Mouse (Mus musculus) heart, embryonic 12.5 days (tissue): Measurements from ENCODE around the gene Fkbp1a. TPM values are rescaled to one million over a fixed set of nuclear protein-coding genes. Genes with fewer than 3 reads are reported as not detected.

Experiments
- ATAC-seq: fragments of 200-750 bp; cut with Nextera tagmentation; 2 replicates; pipeline ENCODE4 v1.8.0; 2017; ENCODE audit warnings: moderate TSS enrichment, moderate library complexity; ENCODE audit not compliant: insufficient number of reproducible peaks, low FRiP score
- H3K27ac ChIP-seq: fragments of 300-500 bp; sonication (generic); 2 replicates; pipeline ENCODE4 v1.5.1; 2016; ENCODE audit warnings: mild to moderate bottlenecking, moderate library complexity; ENCODE audit not compliant: poor library complexity, severe bottlenecking
- H3K27me3 ChIP-seq: fragments of 300-500 bp; sonication (generic); replicated peaks from 2 replicates; pipeline ENCODE4 v1.6.1; 2016; ENCODE audit warnings: mild to moderate bottlenecking, moderate library complexity
- H3K36me3 ChIP-seq: fragments of 300-500 bp; sonication (generic); 2 replicates; pipeline ENCODE4 v1.6.1; 2016; ENCODE audit warnings: mild to moderate bottlenecking, moderate library complexity
- H3K4me1 ChIP-seq: fragments of 300-500 bp; sonication (generic); replicated peaks from 2 replicates; pipeline ENCODE4 v1.6.1; 2016; ENCODE audit warnings: mild to moderate bottlenecking
- H3K4me2 ChIP-seq: fragments of 300-500 bp; sonication (generic); 2 replicates; pipeline ENCODE4 v1.6.1; 2016; ENCODE audit warnings: mild to moderate bottlenecking, moderate library complexity
- H3K4me3 ChIP-seq: fragments of 300-500 bp; sonication (generic); 2 replicates; pipeline ENCODE4 v1.5.1; 2016; ENCODE audit warnings: mild to moderate bottlenecking
- H3K9ac ChIP-seq: fragments of 300-500 bp; sonication (generic); 2 replicates; pipeline ENCODE4 v1.6.1; 2016; ENCODE audit warnings: mild to moderate bottlenecking, moderate library complexity
- H3K9me3 ChIP-seq: fragments of 300-500 bp; sonication (generic); replicated peaks from 2 replicates; pipeline ENCODE4 v1.6.1; 2016; ENCODE audit warnings: mild to moderate bottlenecking, moderate library complexity
- WGBS: fragments of 180-500 bp; shearing (Covaris S2); methylation state at CpG from one replicate; pipeline ENCODE4 v1.1.7; 2016; 5-methylcytosine and 5-hydroxymethylcytosine counted together
- polyA plus RNA-seq: library from polyadenylated mRNA; unstranded; fragments of >200 nt; fragmentation: Nextera tagmentation; extraction: Ambion mirVana; gene quantifications from 2 replicates; pipeline ENCODE4 v1.2.1, GENCODE M21; 2016

Gene Fkbp1a
- 751 and 791 TPM in 2 replicates for polyA plus RNA-seq

DNA sequence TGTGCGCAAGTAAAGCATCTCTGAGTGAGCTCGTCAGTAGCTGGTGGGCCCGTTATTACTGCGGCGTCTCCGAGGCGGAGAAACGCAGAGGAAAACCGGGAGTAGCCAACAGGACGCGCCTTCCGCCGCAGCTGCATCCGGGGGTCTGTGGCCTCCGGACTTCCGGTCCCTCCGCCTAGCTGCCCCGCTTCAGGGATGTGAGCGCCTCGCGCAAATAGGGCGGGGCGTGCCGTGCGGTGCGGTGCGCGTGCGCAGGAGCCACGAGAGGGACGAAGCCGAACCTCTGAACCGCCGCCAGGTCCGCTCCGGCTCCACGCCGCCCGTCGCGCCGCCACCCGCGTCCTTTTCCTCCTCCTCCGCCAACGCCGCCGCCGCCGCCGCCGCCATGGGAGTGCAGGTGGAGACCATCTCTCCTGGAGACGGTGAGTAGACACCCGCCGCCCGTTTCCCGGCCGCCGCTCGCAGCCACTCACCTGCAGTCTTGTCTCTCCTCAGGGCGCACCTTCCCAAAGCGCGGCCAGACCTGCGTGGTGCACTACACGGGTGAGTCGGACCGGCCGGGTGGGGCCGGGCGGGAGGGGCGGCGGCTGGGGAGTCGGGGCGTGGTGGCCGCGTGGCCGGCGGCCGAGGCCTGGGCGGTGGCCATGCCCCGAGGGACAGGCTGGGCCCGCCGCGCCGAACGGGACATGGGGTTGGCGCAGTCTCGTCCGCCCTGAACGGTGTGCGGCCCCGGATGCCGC is at the start of gene Fkbp1a:
Gene Fkbp1a (plus strand): TSS at position 161 of the 740 bp plus-strand sequence.
- H3K27ac ChIP-seq, result peak within 1 kb of the TSS; percentile 97
- peak within 1 kb of the TSS; percentile 81 for H3K4me2 ChIP-seq
- peak within 1 kb of the TSS; percentile 98 for H3K9ac ChIP-seq
- no peaks in the 10 kb centered on the region for H3K9me3 ChIP-seq
- H3K27me3 ChIP-seq, result no peaks in the 10 kb centered on the region
- peak within 1 kb of the TSS; percentile 98 for H3K4me3 ChIP-seq
- 0% methylated on average over 79 of the region's 93 CpGs for WGBS
- peaks cover 32% of the 10 kb centered on the region for H3K36me3 ChIP-seq
- peaks cover 41% of the 10 kb centered on the region for H3K4me1 ChIP-seq
- peak; percentile 95 for ATAC-seq

DNA sequence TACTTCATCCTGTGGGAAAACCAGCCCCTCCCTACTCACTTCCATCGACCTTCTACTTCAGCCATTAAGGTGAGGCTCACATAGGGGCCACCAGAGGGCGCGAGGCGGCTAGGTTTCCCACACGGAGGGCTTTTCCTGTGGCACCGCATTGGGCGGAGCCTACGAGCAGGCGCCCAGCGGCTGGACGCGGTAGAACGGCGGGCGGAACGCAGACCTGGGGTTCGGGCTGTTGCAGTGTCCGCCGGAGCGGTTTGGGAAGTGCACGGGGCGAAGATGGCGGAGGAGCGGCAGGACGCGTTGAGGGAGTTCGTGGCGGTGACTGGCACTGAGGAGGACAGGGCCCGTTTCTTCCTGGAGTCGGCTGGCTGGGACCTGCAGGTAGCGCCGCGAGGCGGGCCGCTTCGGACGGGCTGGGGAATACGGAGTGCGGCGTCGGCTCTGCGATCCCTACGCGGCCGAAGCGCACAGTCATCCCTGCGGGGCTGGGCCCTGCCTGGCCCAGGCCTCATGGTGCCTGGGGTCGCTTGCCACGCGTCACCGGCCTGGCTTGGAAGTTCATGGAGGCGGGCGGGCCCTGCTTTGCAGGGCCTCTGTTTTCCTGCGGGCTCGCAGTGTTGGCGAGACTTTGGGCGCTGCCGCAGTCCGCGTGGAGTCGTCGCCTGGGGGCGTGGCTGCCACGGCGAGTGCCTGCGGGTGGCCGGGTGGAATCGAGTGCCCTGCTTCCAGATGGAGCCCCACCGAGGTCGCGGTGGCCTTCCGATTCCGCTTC is 48.1 kb upstream of the Fkbp1a start, which contains the start of gene Nsfl1c:
Gene Nsfl1c (plus strand): TSS at position 148 of the 769 bp plus-strand sequence.
- H3K27ac ChIP-seq, result peak within 1 kb of the TSS; percentile 39
- H3K4me3 ChIP-seq, result peak within 1 kb of the TSS; percentile 77
- no peaks in the 10 kb centered on the region for H3K9me3 ChIP-seq
- H3K36me3 ChIP-seq, result peaks cover 24% of the 10 kb centered on the region
- 0 out of 2 replicates have a peak, but pooled peaks cover 8% of the 10 kb centered on the region for H3K27me3 ChIP-seq
- peak within 1 kb of the TSS; percentile 91 for H3K9ac ChIP-seq
- peaks cover 8% of the 10 kb centered on the region for H3K4me1 ChIP-seq
- WGBS, result under 1% methylated on average over 73 of the region's 73 CpGs
- peak within 1 kb of the TSS; percentile 88 for H3K4me2 ChIP-seq
- ATAC-seq, result peak; percentile 99

DNA sequence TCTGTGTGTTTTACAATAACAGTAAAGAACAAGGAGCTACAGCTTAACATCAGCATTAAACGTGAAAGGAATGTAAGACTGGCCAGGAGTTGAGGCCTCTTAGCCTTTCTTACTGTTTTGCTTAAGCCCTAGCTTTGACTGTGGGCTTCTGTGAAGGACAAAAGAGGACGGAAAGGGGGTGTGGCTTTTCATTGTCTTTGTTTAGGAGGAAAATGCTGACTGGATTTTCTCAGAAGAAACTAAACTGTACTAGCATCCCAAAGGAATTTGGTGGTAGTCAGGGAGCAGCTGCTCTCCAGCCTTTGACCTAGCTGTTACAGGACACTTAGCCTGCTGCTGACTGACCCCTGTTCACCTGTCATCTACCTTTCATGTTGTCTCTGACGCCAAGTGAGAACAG is 43.9 kb upstream of the Fkbp1a start:
- no peak overlapping the region for H3K4me2 ChIP-seq
- peaks cover 54% of the 10 kb centered on the region for H3K36me3 ChIP-seq
- no peaks in the 10 kb centered on the region for H3K9me3 ChIP-seq
- no peak overlapping the region for H3K9ac ChIP-seq
- no peak overlapping the region for H3K27ac ChIP-seq
- 68% methylated on average over 3 of the region's 3 CpGs for WGBS
- H3K4me1 ChIP-seq, result peaks cover 8% of the 10 kb centered on the region
- no peaks in the 10 kb centered on the region for H3K27me3 ChIP-seq
- no peak overlapping the region for H3K4me3 ChIP-seq
- no peak for ATAC-seq

DNA sequence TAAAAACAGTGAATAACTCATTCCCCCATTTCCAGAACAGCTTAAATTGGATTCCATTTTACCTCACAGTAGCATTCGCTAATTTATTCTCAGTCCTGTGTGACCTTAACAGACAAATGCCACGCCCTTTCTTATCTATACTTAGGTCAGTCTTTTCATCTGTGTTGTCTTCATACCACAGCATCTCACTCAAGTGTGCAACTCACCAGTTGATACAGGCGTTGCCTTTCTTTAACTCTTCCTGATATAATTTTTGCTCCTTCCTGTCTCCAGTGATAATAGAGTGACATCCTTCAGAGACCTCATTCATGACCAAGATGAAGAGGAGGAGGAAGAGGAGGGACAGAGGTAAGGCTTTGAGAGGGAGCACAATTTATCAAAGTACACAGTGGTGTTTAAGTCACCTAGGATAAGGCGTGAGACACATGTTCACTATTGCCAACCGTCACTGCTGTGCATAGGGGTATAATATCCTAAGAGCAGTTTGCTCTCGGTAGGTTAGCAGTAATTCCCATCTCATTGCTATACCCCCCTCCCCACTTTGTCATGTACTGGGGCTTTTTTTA is 41.8 kb upstream of the Fkbp1a start:
- Histone ChIP-seq H3K27ac (no peak overlapping the region), H3K27me3 (no peaks in the 10 kb centered on the region), H3K4me2 (no peak overlapping the region), H3K9me3 (no peaks in the 10 kb centered on the region), H3K4me3 (no peak overlapping the region), H3K36me3 (peaks cover 73% of the 10 kb centered on the region), H3K9ac (no peak overlapping the region), H3K4me1 (no peaks in the 10 kb centered on the region; the same call in 1 of the 2 replicates)
- 84% methylated on average over 6 of the region's 6 CpGs for WGBS
- no peak for ATAC-seq

DNA sequence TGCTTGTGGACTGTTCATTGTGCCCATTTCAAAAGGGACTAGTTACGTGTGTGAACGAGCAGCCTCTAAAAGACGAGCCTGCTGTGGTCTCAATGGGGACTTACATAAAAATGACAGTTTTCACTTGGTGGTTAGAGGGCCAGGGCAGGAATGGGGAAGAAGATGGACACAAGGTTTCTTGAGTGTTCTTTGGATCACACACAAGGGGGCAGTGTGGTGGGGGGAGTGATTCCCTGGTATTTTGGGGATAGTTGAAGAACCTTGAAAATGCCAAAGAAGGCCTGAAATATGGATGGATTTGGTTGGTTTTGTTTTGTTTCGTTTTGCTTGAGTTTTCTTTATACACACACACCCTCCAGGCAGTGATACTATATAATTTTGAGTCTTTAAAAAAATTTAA is 38.1 kb upstream of the Fkbp1a start:
- no peak overlapping the region for H3K4me3 ChIP-seq
- 90% methylated on average over 4 of the region's 4 CpGs for WGBS
- peaks cover 83% of the 10 kb centered on the region for H3K36me3 ChIP-seq
- no peaks in the 10 kb centered on the region for H3K9me3 ChIP-seq
- no peaks in the 10 kb centered on the region for H3K27me3 ChIP-seq
- H3K9ac ChIP-seq, result no peak overlapping the region
- H3K27ac ChIP-seq, result no peak overlapping the region
- no peak overlapping the region for H3K4me2 ChIP-seq
- H3K4me1 ChIP-seq, result no peaks in the 10 kb centered on the region
- ATAC-seq, result no peak

DNA sequence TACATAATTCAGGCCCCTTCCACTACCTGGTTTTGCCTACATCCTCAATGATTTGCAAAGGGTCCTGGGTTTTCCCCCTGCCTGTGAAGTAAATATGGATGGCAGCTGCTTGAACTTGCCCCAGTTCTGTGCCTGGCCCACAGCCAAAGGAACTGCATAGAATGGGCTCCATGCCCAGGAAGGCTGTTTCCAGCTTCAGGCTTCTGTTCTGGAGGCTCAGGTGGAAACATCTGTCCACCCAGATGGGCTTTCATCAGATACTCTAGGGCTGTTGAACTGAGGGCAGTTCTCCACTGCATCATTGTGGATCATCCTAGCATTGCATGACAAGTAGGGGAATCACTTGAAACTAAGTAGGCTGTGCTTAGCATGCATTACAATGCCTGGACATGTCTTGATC is 30.1 kb upstream of the Fkbp1a start:
- H3K4me2 ChIP-seq, result no peak overlapping the region
- no peak overlapping the region for H3K9ac ChIP-seq
- no peaks in the 10 kb centered on the region for H3K9me3 ChIP-seq
- H3K27me3 ChIP-seq, result no peaks in the 10 kb centered on the region
- H3K36me3 ChIP-seq, result peaks cover 93% of the 10 kb centered on the region
- H3K27ac ChIP-seq, result no peak overlapping the region
- 0 out of 2 replicates have a peak, but pooled peaks cover 4% of the 10 kb centered on the region for H3K4me1 ChIP-seq
- ATAC-seq, result no peak
- no peak overlapping the region for H3K4me3 ChIP-seq

DNA sequence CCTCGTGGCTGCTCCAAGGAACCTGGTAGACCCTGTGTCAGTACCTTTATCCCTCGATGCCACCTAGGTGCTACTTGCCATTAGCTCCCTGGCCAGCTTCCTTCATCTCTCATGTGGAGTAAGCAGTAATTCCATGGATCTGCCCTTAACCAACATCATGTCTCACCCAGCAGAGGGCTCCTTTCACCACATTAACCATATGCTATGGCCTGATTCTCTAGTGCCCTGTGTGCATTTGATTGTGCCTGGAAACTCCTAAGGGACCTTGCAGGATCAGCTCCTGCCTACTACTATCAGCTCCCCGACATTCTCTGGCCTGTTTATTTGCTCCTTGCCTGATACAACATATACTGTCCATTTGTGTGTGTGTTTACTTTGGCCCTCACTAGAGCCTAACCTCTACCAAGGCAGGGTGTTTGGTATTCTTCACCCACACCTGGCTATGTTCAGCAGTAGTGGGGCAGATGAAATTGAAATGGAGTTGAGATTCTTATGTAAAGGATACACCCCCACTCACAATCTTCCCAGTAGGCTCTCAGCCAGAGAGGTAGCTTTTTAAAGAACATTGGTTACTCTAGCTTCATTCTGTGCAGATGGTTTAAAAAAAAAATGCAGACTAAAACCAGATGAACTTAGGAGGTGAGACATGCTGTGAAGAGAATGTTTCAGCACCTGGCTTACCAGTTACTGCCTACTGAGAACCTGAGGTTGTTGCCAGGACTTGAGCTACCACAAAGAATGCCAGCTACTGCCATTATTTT is 28.6 kb upstream of the Fkbp1a start:
- Histone ChIP-seq H3K27ac (no peak overlapping the region), H3K27me3 (no peaks in the 10 kb centered on the region), H3K4me3 (no peak overlapping the region), H3K9me3 (no peaks in the 10 kb centered on the region), H3K4me1 (0 out of 2 replicates have a peak, but pooled peaks cover 4% of the 10 kb centered on the region), H3K9ac (no peak overlapping the region), H3K4me2 (no peak overlapping the region), H3K36me3 (peaks cover 80% of the 10 kb centered on the region)
- ATAC-seq, result no peak
- WGBS, result 69% methylated on average over 3 of the region's 3 CpGs

DNA sequence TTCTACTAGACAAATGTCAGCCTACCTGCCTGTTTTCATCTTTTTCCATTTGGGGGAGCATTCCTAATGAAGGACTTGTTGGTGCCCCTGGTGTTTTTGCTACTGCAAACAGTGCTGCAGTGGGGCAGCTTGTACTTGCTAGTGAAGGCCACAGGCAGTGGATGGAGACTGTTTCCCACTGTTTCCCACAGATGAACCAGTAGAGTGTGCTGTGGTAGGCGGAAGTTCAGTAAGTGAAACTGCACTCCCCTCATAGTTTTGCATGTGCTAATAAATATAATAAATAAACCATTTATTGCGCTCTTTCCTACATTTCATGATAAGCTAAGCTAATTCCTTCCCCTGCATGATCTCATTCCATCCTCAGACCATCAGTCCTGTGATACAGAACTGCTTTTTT is 23.3 kb upstream of the Fkbp1a start:
- Histone ChIP-seq H3K36me3 (peaks cover 44% of the 10 kb centered on the region), H3K4me2 (no peak overlapping the region), H3K4me3 (no peak overlapping the region), H3K9me3 (no peaks in the 10 kb centered on the region), H3K27me3 (no peaks in the 10 kb centered on the region), H3K27ac (no peak overlapping the region), H3K9ac (no peak overlapping the region), H3K4me1 (peaks cover 2% of the 10 kb centered on the region; the same call in 1 of the 2 replicates)
- 86% methylated on average over 2 of the region's 2 CpGs for WGBS
- no peak for ATAC-seq

DNA sequence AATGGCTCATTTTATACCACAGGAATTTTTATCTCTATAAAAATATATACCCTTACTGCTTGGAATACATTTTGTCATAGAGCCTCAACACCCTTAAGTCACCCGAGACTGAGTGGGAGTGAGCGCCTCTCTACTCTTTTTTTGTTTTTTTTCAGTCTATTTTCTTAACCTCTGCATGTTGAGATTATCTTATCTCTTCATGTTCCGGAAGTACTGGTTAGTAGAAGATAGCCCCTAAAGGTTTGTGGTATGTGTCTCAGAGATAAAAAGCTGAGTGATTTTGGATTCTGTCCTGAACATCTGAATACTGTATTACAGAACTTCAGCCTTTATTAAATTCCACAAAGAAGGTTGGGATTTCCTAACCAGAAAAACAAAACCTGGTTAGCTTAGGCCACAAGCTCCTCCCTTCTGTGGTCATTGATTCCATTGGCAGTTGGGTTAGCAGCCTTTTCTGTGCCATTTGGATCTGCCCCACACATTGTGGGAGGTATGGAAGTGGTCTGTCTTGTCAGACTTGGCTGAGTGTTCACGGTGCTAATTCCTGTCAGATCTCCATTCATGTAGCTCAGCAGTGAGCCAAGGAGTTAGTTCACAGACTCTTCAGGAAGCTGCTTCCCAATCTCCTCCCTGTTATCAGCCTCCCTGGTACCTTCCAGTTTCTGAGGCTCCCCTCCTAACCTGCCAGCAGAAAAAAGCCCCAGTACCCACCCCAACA is 17.8 kb upstream of the Fkbp1a start:
- 11% methylated on average over 4 of the region's 4 CpGs for WGBS
- Histone ChIP-seq H3K27ac (no peak overlapping the region), H3K4me2 (no peak overlapping the region)

DNA sequence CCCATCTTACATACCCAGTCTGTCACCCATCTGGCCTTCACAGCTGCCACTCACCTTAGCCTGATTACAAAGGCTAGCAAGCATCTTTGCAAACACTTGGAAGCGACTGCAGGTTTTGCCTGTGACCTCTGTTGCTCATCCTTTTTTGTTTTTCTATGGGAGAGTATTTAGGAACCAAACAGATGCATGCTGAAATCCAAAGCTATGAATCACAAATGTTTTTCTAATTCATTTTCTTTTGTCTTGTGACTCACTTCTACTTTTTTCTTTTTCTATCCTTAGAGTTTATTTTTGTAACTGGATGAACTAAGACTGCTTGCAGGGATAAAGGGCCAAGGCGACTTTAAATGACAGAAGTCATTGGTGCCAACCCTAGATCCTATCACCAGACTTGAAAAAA is 16.8 kb upstream of the Fkbp1a start:
- WGBS, result 64% methylated on average over 2 of the region's 2 CpGs

More for the DNA sequence above, 17.8 kb upstream of the Fkbp1a start:
- Histone ChIP-seq H3K9ac (no peak overlapping the region), H3K4me3 (no peak overlapping the region), H3K27me3 (no peaks in the 10 kb centered on the region), H3K9me3 (no peaks in the 10 kb centered on the region), H3K36me3 (peaks cover 14% of the 10 kb centered on the region), H3K4me1 (peaks cover 26% of the 10 kb centered on the region)
- ATAC-seq, result peak; percentile 58

More for the DNA sequence above, 16.8 kb upstream of the Fkbp1a start:
- no peaks in the 10 kb centered on the region for H3K27me3 ChIP-seq
- H3K9ac ChIP-seq, result no peak overlapping the region
- H3K36me3 ChIP-seq, result peaks cover 9% of the 10 kb centered on the region
- H3K4me3 ChIP-seq, result no peak overlapping the region
- H3K4me1 ChIP-seq, result peaks cover 32% of the 10 kb centered on the region
- ATAC-seq, result no peak
- H3K4me2 ChIP-seq, result no peak overlapping the region
- no peaks in the 10 kb centered on the region for H3K9me3 ChIP-seq
- H3K27ac ChIP-seq, result no peak overlapping the region
